Mouse (Mus musculus) small intestine, adult 2 months (tissue): Measurements from ENCODE around the gene Nav2.

Source experiments
- CTCF ChIP-seq: fragments of 200-500 bp; IDR thresholded peaks from 2 replicates; pipeline ENCODE4 v1.5.1; 2012; ENCODE audit warnings: low read depth, mild to moderate bottlenecking, control low read depth, inconsistent platforms, low read length, moderate library complexity, mixed read lengths; ENCODE audit not compliant: insufficient replicate concordance, insufficient read length; ENCODE audit errors: extremely low read depth
- POLR2A ChIP-seq: fragments of 200-500 bp; IDR thresholded peaks from 2 replicates; pipeline ENCODE4 v1.6.1; 2012; ENCODE audit warnings: low read depth, mild to moderate bottlenecking, control low read depth, inconsistent platforms, low read length, moderate library complexity

DNA sequence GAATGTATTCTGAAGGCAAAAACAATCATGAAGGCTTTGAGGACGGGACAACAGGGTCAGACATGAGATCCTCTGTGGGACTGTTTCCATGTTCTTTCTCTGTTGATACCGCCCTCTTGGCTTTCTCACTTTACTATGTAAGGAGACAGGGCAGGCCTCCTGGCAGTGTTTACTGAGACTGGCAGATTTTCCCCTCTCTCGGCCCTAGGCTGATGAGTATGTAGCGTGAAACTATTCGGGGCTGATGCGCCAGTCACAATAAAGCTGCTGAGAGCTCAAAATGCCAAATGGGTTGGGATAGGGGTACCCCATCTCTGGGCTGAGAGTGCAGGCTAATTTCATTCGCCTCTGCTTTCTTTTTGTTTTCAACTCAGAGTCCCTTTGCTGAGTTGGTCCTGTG, 373.9 kb downstream of the Nav2 start:
- no peak for TF ChIP-seq CTCF
- no peak for TF ChIP-seq POLR2A
